Mouse (Mus musculus) testis, adult 2 months (tissue): ENCODE measurements around the gene Sh3yl1. TPM values are rescaled to one million over a fixed set of nuclear protein-coding genes. Genes with fewer than 3 reads are reported as not detected.

Experiments
- H3K27ac ChIP-seq: fragments of 200-500 bp; 2 replicates; pipeline ENCODE4 v1.5.1; 2012; ENCODE audit warnings: low read depth, low read length; ENCODE audit not compliant: control insufficient read depth, insufficient read depth
- H3K27me3 ChIP-seq: fragments of 200-500 bp; 2 replicates; pipeline ENCODE4 v1.6.1; 2012; ENCODE audit warnings: mild to moderate bottlenecking, low read length, moderate library complexity; ENCODE audit not compliant: control insufficient read depth, insufficient read depth
- H3K36me3 ChIP-seq: fragments of 200-500 bp; 2 replicates; pipeline ENCODE4 v1.6.1; 2012; ENCODE audit warnings: mild to moderate bottlenecking, low read length; ENCODE audit not compliant: control insufficient read depth, insufficient read depth
- H3K4me1 ChIP-seq: fragments of 200-500 bp; 2 replicates; pipeline ENCODE4 v1.6.1; 2012; ENCODE audit warnings: low read length; ENCODE audit not compliant: control insufficient read depth, insufficient read depth
- H3K4me3 ChIP-seq: fragments of 200-500 bp; 2 replicates; pipeline ENCODE4 v1.5.1; 2012; ENCODE audit warnings: low read depth, mild to moderate bottlenecking, low read length, moderate library complexity, mixed read lengths; ENCODE audit not compliant: control insufficient read depth
- CTCF ChIP-seq: fragments of 200-500 bp; IDR thresholded peaks from 2 replicates; pipeline ENCODE4 v1.5.1; 2012; ENCODE audit warnings: low read depth, mild to moderate bottlenecking, inconsistent platforms, low read length, moderate library complexity; ENCODE audit not compliant: control insufficient read depth, insufficient read depth, insufficient replicate concordance
- POLR2A ChIP-seq: fragments of 200-500 bp; IDR thresholded peaks from 2 replicates; pipeline ENCODE4 v1.6.1; 2012; ENCODE audit warnings: low read depth, mild to moderate bottlenecking, inconsistent platforms, low read length, moderate library complexity; ENCODE audit not compliant: control insufficient read depth
- polyA plus RNA-seq: library from polyadenylated mRNA; depleted of rRNA; stranded (reverse); fragments of >200 nt; gene quantifications from 2 replicates; pipeline ENCODE4 v1.2.3, GENCODE M21; 2012; rRNA removed

Gene Sh3yl1
- 8.2 and 9.6 TPM in 2 replicates for polyA plus RNA-seq

- peak within 1 kb of the TSS; percentile 82 for H3K27ac ChIP-seq
- no peaks in the 10 kb centered on the region for H3K36me3 ChIP-seq
- peak; percentile 92 for TF ChIP-seq POLR2A
- no peak for TF ChIP-seq CTCF
- peaks cover 3% of the 10 kb centered on the region for H3K4me1 ChIP-seq
- peak within 1 kb of the TSS; percentile 86 for H3K4me3 ChIP-seq
- no peaks in the 10 kb centered on the region for H3K27me3 ChIP-seq
These were observed at the start of gene Sh3yl1, which contains the start of gene Acp1 for GRCm38 (mm10) chr12:30911261-30912047. TSS of gene Sh3yl1 (plus strand) at chr12:30911668. TSS of gene Acp1 (minus strand) at chr12:30911589.

DNA sequence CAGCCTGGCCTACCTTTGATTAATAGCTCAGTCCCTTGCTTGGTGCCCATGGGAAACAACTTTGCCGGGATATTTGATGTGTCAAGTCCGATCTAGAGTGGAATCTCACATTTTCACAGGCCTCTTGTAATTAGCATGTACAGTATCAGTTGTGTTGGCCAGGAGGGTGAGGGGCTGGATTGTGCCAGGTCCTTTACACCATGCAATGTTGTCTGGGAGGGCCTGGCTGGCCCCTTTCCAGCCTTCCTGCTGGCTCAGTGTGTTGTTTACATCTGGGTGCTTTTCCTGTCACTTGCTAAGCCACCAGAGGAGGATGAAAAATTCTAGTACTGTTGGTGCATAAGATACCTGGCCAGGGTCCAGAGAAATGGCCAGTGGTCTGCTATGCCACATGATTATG is 47.1 kb upstream of the Sh3yl1 start:
- no peak overlapping the region for H3K27ac ChIP-seq
- H3K4me1 ChIP-seq: no peaks in the 10 kb centered on the region
- no peaks in the 10 kb centered on the region for H3K36me3 ChIP-seq
- H3K27me3 ChIP-seq: no peaks in the 10 kb centered on the region
- TF ChIP-seq POLR2A: no peak
- no peak for TF ChIP-seq CTCF
- no peak overlapping the region for H3K4me3 ChIP-seq

DNA sequence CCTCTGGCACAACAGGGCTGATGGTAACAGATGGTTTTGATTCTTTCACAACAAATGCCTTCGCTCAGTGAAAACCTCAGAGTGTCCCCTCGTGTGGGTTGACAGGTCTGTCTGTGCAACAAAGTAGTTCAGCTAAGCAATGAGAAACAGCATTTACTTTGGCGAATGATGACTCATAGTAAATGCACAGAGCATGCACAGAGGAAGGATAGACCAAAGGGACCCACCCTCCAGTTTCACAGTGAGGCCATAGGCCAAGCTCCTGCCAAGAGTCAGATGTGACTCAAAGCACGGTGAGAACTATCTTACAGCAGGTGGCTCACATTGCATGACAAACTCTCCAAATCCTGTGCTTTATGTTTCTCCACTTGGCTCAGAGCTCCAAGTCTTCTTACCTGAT is 45.7 kb upstream of the Sh3yl1 start:
- no peaks in the 10 kb centered on the region for H3K36me3 ChIP-seq
- H3K27ac ChIP-seq: no peak overlapping the region
- H3K27me3 ChIP-seq: no peaks in the 10 kb centered on the region
- TF ChIP-seq CTCF (no peak), POLR2A (no peak)
- no peaks in the 10 kb centered on the region for H3K4me1 ChIP-seq
- no peak overlapping the region for H3K4me3 ChIP-seq

- TF ChIP-seq CTCF (no peak), POLR2A (no peak)
- Histone ChIP-seq H3K36me3 (no peaks in the 10 kb centered on the region), H3K27ac (no peak overlapping the region), H3K4me1 (peaks cover 2% of the 10 kb centered on the region; the same call in 1 of the 2 replicates), H3K27me3 (no peaks in the 10 kb centered on the region), H3K4me3 (no peak overlapping the region)
These were observed 32.0 kb upstream of the Sh3yl1 start for GRCm38 (mm10) chr12:30879447-30879846.

- Histone ChIP-seq H3K4me3 (no peak overlapping the region), H3K36me3 (no peaks in the 10 kb centered on the region), H3K4me1 (peaks cover 7% of the 10 kb centered on the region), H3K27ac (no peak overlapping the region), H3K27me3 (no peaks in the 10 kb centered on the region)
- TF ChIP-seq POLR2A (no peak), CTCF (no peak)
These were observed 27.9 kb upstream of the Sh3yl1 start for GRCm38 (mm10) chr12:30883592-30883985.

DNA sequence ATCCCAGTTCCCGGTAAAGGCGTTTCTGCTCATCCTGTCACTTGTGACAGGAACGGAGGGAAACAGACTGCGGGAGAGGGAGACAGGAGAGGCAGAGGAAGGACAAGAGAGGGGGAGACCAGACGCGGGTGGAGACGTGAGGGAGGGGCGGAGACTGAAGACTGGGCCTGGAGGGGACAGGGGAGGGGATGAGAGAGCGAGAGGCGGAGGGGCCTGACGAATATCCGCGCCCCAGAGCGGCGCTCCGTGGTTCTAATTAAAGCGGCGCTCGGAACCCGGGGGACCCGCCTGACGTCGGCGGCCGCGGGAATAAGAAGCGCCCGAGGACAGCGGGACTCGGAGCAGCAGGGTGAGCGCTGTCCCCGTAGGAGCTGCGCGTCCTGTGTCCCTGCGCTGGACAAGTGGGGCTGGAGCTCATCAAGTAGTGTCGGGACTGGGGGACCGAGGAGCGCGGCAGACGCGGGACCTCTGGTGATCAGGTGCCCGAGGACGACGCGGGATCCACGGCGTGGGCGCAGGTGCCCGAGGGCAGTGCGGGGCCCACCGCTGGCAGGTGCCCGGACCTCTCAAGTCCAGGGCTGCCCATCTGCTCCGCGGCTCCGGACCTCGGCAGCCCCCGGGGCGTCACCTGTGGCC is 27.4 kb upstream of the Sh3yl1 start, which contains the start of gene Alkal2:
Gene Alkal2, plus strand, starts transcription at position 337 of the 636 bp plus-strand sequence.
- Histone ChIP-seq H3K27ac (no peak within 1 kb of the TSS), H3K27me3 (no peaks in the 10 kb centered on the region), H3K4me3 (peak within 1 kb of the TSS; percentile 26; the same call in 1 of the 2 replicates), H3K4me1 (peaks cover 7% of the 10 kb centered on the region), H3K36me3 (no peaks in the 10 kb centered on the region)
- TF ChIP-seq CTCF (no peak), POLR2A (no peak)

DNA sequence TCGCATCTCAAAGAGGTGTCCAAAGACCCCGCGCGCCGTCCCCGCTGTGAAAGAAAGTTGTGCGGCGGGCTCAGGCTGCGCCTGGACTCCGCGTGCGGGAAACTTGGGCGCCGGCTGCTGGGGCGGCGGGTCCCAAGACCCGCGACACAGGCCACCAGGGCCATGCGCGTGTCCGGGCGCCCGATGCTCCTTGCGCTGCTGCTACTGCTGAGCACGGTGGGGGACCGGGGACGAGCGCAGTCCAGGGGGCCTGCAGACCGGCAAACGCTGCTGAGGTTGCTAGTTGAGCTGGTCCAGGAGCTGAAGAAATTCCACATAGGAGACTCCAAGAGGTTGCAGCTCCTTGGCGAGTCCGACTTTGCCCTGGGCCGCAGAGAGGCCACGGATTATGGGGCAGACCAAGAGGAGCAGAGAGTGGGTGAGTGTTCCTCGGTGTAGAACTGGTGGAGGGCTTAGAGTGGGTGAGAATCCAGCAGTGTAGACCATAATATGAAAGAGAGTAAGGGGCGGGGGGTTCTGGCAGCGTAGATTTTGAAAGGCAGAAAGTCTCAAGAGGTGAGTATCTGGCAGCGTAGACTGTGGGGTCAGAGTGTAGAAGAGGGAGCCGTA is 26.7 kb upstream of the Sh3yl1 start:
- Histone ChIP-seq H3K27ac (no peak overlapping the region), H3K36me3 (no peaks in the 10 kb centered on the region), H3K4me3 (peak overlapping the region; percentile 26; the same call in 1 of the 2 replicates), H3K4me1 (peaks cover 7% of the 10 kb centered on the region), H3K27me3 (no peaks in the 10 kb centered on the region)
- TF ChIP-seq CTCF (no peak), POLR2A (no peak)
